Mouse (Mus musculus) left cerebral cortex, adult 6 months (tissue): ENCODE results near the gene C8b. TPM values are rescaled to one million over a fixed set of nuclear protein-coding genes. Genes with fewer than 3 reads are reported as not detected.

Source experiments
- long read RNA-seq, 2 experiments: library from polyadenylated mRNA; unstranded; transcript quantifications; one replicate each; pipeline ENCODE4 v2.0.0; 2019 to 2020
- polyA plus RNA-seq: library from polyadenylated mRNA; unstranded; fragments of <200 nt; fragmentation: Nextera tagmentation; gene quantifications from 2 replicates; pipeline ENCODE4 v1.2.3, GENCODE M21; 2021

C8b gene
- polyA plus RNA-seq: not detected in 2 replicates
- long read RNA-seq, experiment 1: 0 reads
- long read RNA-seq, experiment 2: 0 reads

DNA sequence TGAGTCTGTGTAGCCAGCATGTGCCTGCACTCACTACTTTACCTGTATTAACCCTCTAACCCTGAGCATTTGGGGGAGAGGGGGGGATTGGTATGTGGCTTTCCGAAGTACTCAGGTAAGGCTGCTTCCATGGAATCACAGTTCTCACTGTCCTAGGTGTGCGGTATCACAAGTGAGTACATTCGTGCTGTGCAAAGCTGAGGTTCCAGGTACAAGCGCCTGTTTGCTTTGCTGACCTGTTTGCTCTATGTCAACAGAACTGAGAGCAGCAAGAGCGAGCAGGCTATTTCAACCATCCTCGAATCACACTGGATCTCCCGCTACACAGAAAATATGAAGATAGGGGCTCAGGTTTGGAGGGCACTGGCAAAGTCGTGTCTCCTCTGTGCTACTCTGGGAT, at the start of gene C8b:
Gene C8b, plus strand, starts transcription at position 253 of the 400 bp plus-strand sequence.

Other genes with a start within 250 kb of the C8b start
- gene Gm17662, start 91.0 kb downstream of the C8b start, polyA plus RNA-seq: not detected in 2 replicates
- 0.03 TPM in 1 of 2 replicates, not detected in the other for gene C8a, start 110.1 kb downstream of the C8b start, polyA plus RNA-seq
- gene Fyb2, start 147.1 kb downstream of the C8b start, polyA plus RNA-seq: 0.20 and 0.47 TPM in 2 replicates